Mouse (Mus musculus) frontal cortex, postnatal 14 days (tissue): ENCODE measurements around the gene Olfr1042.
"Not testable (repeated sequence)": the region's sequence is repeated elsewhere in the genome, so short reads cannot be mapped to it uniquely, and the experiment has no call there.

Experiments
- DNase-seq, 2 experiments: peaks; one replicate each; pipeline ENCODE4 v3.0.0; 2022; ENCODE audit warnings: low spot score in 2 of 2

Olfr1042 gene

GRCm38 (mm10) chr2:86161738-86162137 lies at the start of gene Olfr1042:
TSS of gene Olfr1042 (minus strand) at chr2:86161838.
- no peak for DNase-seq

GRCm38 (mm10) chr2:86202909-86203308 lies 41.3 kb upstream of the Olfr1042 start, which contains the start of gene Olfr1045:
TSS of gene Olfr1045 (minus strand) at chr2:86203009.
- DNase-seq = no peak

DNA sequence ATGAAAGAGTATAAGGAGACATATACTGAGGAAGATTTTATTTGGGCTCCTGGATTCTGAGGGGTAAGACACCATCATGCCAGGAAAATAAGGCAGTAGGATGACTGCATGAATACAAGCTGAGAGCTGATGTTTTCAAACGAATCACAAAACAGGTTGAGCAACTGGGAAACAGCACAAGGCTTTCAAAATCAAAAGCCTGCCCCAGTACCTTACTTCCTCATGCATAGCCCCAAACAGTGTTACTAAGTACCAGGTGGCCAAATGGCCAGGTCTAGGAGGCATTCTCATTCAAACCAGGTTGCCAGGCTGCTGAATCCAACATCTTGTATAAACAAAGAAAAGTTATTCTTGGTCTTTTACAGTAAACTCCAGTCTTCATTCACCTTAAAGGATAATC lies 34.2 kb upstream of the Olfr1042 start:
- DNase-seq = no peak

DNA sequence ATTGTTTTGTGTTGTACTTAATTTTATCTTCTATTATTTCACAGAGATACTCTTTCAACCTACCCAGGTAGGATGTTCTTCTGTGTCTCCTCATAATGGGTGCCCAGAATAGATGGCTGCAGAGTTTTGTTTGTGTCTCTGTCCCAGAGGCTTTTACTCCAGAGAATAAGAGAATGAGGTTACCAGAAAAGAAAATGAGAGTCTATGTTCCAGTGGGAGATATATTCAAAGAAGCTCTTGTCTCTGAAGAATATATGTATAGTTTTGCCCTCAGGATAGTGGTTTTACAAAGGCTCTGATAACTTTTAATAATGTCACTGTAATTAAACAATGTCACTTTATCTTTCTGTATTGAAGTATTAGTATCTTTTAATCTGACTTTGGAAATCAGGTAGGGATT lies 23.9 kb upstream of the Olfr1042 start, which contains the start of gene Olfr52:
Olfr52 (minus strand) TSS at position 101 of the 400 bp plus-strand sequence.
- DNase-seq = no peak

DNA sequence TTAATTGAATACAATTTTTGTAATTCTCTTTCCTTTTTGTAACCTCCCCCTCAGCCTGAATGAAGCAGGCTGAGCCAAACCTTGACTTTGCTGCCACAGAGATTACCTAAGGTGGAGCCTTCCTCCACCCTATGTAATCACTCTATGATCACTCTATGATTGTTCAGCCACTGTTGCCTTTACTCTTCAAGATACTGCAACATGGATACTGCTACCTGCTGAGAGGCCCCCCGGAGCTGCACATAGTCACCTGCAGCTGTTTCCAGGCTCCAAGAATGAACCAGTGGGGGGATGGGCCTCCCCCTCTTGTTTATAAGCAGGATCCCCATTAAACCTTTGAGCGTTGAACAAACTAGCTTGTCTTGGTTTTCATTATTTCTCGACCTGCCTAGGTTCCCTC lies 18.3 kb upstream of the Olfr1042 start:
- no peak for DNase-seq

DNA sequence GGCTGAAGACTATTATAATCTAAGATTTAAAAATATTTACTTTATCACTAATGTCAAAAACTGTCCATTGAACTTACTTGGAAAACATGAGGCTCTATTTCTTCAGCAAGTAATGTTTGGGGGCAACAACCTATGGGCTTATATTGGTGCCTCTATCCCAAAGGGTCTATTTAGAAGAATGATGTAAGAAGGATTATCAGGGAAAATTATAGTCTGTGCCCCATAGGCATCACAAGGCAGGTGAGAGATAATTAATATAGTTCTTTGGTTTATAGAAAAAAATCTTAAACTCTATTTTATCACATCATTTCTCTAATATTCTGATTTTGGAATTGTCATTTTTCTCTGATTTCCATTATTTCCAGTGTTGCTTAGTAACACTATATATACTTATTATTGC lies 16.1 kb upstream of the Olfr1042 start, which contains the start of gene Olfr1044:
Olfr1044 (minus strand) TSS at position 101 of the 400 bp plus-strand sequence.
- DNase-seq = no peak

- not testable (repeated sequence) for DNase-seq
Observed at GRCm38 (mm10) chr2:86175422-86175821, 13.8 kb upstream of the Olfr1042 start.

DNA sequence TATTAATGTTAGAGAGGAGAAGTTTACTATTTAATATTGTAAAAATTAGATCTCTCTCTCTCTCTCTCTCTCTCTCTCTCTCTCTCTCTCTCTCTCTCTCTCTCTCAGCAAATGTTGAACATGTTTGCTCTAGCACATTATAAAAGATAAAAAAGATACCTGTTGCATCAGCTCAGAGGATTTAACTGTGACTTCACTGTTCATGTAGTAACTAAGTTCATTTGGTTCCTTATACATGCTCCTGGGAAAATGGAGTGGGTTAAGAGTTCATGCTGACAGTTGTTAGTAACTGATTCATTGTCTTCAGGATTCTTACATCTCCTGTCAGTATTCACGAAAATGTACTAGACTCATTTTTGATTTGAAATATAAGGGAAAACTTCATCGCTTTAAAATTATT lies 5.8 kb upstream of the Olfr1042 start, which contains the start of gene Olfr1043:
Olfr1043 (minus strand) TSS at position 101 of the 400 bp plus-strand sequence.
- no peak for DNase-seq

- no peak for DNase-seq
Observed at GRCm38 (mm10) chr2:86146632-86147031, 15.0 kb downstream of the Olfr1042 start, which contains the start of gene Olfr1040. TSS of gene Olfr1040 (minus strand) at chr2:86146732.

GRCm38 (mm10) chr2:86135828-86136227 lies 25.8 kb downstream of the Olfr1042 start, which contains the start of gene Olfr1039:
TSS of gene Olfr1039 (minus strand) at chr2:86135928.
- DNase-seq = no peak
